Mouse (Mus musculus) heart, adult 9 months (tissue): ENCODE data around the gene Ulk3.

ENCODE experiments used
- DNase-seq, 2 experiments: peaks; one replicate each; pipeline ENCODE4 v3.0.0; 2022; ENCODE audit warnings: low spot score in 2 of 2

Gene Ulk3

GRCm38 (mm10) chr9:57568500-57568899 lies 20.8 kb upstream of the Ulk3 start:
- no peak for DNase-seq

GRCm38 (mm10) chr9:57574397-57574796 lies 14.9 kb upstream of the Ulk3 start:
- DNase-seq, result no peak

GRCm38 (mm10) chr9:57575577-57575976 lies 13.7 kb upstream of the Ulk3 start:
- no peak for DNase-seq

- no peak for DNase-seq
Observed at GRCm38 (mm10) chr9:57577144-57577849, 12.0 kb upstream of the Ulk3 start.

- no peak for DNase-seq
Observed at GRCm38 (mm10) chr9:57584991-57585390, 4.3 kb upstream of the Ulk3 start.

GRCm38 (mm10) chr9:57590726-57591125 lies 1.5 kb downstream of the Ulk3 start:
- no peak for DNase-seq

- no peak for DNase-seq
Observed at GRCm38 (mm10) chr9:57593454-57594173, 4.4 kb downstream of the Ulk3 start.

- DNase-seq, result no peak
Observed at GRCm38 (mm10) chr9:57594174-57594509, 4.9 kb downstream of the Ulk3 start.

GRCm38 (mm10) chr9:57597265-57597664 lies 8.0 kb downstream of the Ulk3 start:
- no peak for DNase-seq

- no peak for DNase-seq
Observed at GRCm38 (mm10) chr9:57597929-57598382, 8.7 kb downstream of the Ulk3 start.

- no peak for DNase-seq
Observed at GRCm38 (mm10) chr9:57598851-57599563, 9.8 kb downstream of the Ulk3 start.

GRCm38 (mm10) chr9:57600620-57601352 lies 11.5 kb downstream of the Ulk3 start:
- DNase-seq, result no peak

GRCm38 (mm10) chr9:57601353-57601706 lies 12.1 kb downstream of the Ulk3 start:
- DNase-seq, result no peak

- no peak for DNase-seq
Observed at GRCm38 (mm10) chr9:57602098-57602497, 12.8 kb downstream of the Ulk3 start.

- no peak for DNase-seq
Observed at GRCm38 (mm10) chr9:57604875-57605274, 15.6 kb downstream of the Ulk3 start.

- no peak for DNase-seq
Observed at GRCm38 (mm10) chr9:57605503-57605902, 16.3 kb downstream of the Ulk3 start.

GRCm38 (mm10) chr9:57606139-57606851 lies 17.0 kb downstream of the Ulk3 start, which contains the start of gene Cplx3:
Gene Cplx3, minus strand, starts transcription at chr9:57606281.
- DNase-seq, result no peak

- no peak for DNase-seq
Observed at GRCm38 (mm10) chr9:57609803-57610202, 20.6 kb downstream of the Ulk3 start.

GRCm38 (mm10) chr9:57610359-57610826 lies 21.1 kb downstream of the Ulk3 start:
- DNase-seq, result no peak

GRCm38 (mm10) chr9:57612587-57612986 lies 23.3 kb downstream of the Ulk3 start:
- no peak for DNase-seq

GRCm38 (mm10) chr9:57613975-57614374 lies 24.7 kb downstream of the Ulk3 start:
- no peak for DNase-seq
